Mouse (Mus musculus) hindbrain, postnatal 0 days (tissue): ENCODE results near the gene Tomm40l. TPM values are rescaled to one million over a fixed set of nuclear protein-coding genes. Genes with fewer than 3 reads are reported as not detected.

Experiments
- ATAC-seq: fragments of 200-750 bp; cut with Nextera tagmentation; 2 replicates; pipeline ENCODE4 v1.8.0; 2017; ENCODE audit warnings: mild to moderate bottlenecking, moderate TSS enrichment, moderate library complexity
- DNase-seq: peaks from one replicate; pipeline ENCODE4 v3.0.0-alpha.2; 2015; ENCODE audit warnings: low spot score
- H3K27ac ChIP-seq: fragments of 300-500 bp; sonication (generic); 2 replicates; pipeline ENCODE4 v1.5.1; 2014; ENCODE audit warnings: mild to moderate bottlenecking
- H3K27me3 ChIP-seq: fragments of 300-500 bp; sonication (generic); 2 replicates; pipeline ENCODE4 v1.6.1; 2014; ENCODE audit warnings: low read length, mixed read lengths; ENCODE audit not compliant: insufficient read depth
- H3K36me3 ChIP-seq: fragments of 300-500 bp; sonication (generic); 2 replicates; pipeline ENCODE4 v1.6.1; 2014; ENCODE audit warnings: low read length, mixed read lengths; ENCODE audit not compliant: insufficient read depth
- H3K4me1 ChIP-seq: fragments of 300-500 bp; sonication (generic); 2 replicates; pipeline ENCODE4 v1.6.1; 2014; ENCODE audit warnings: antibody characterized with exemption, low read length, mixed read lengths; ENCODE audit not compliant: insufficient read depth
- H3K4me2 ChIP-seq: fragments of 300-500 bp; sonication (generic); 2 replicates; pipeline ENCODE4 v1.6.1; 2014; ENCODE audit warnings: low read depth, mild to moderate bottlenecking, low read length, moderate library complexity, mixed read lengths
- H3K4me3 ChIP-seq: fragments of 300-500 bp; sonication (generic); 2 replicates; pipeline ENCODE4 v1.5.1; 2014; ENCODE audit warnings: low read length
- H3K9ac ChIP-seq: fragments of 300-500 bp; sonication (generic); replicated peaks from 2 replicates; pipeline ENCODE4 v1.6.1; 2014; ENCODE audit warnings: mild to moderate bottlenecking, low read length, moderate library complexity, mixed read lengths
- H3K9me3 ChIP-seq: fragments of 300-500 bp; sonication (generic); 2 replicates; pipeline ENCODE4 v1.6.1; 2016; ENCODE audit warnings: low read length, mixed read lengths
- CTCF ChIP-seq: IDR thresholded peaks from 2 replicates; pipeline ENCODE4 v1.5.1; 2016; ENCODE audit warnings: antibody characterized with exemption, control low read depth, low read depth
- WGBS: fragments of 180-500 bp; shearing (Covaris S2); extraction: QIAGEN DNeasy Blood & Tissue Kit; methylation state at CpG from one replicate; pipeline ENCODE4 v1.1.7; 2014; 5-methylcytosine and 5-hydroxymethylcytosine counted together
- polyA plus RNA-seq: library from polyadenylated mRNA; unstranded; fragments of >200 nt; fragmentation: Nextera tagmentation; extraction: Ambion mirVana; gene quantifications from 2 replicates; pipeline ENCODE4 v1.2.1, GENCODE M21; 2015
- total RNA-seq: library from RNA; depleted of rRNA; stranded (reverse); fragments of >200 nt; gene quantifications from 2 replicates; pipeline ENCODE4 v1.2.3, GENCODE M21; 2014

The Tomm40l gene
- total and polyA plus RNA-seq, 2 experiments from 2014 or later: 41.1 to 53.6 TPM

DNA sequence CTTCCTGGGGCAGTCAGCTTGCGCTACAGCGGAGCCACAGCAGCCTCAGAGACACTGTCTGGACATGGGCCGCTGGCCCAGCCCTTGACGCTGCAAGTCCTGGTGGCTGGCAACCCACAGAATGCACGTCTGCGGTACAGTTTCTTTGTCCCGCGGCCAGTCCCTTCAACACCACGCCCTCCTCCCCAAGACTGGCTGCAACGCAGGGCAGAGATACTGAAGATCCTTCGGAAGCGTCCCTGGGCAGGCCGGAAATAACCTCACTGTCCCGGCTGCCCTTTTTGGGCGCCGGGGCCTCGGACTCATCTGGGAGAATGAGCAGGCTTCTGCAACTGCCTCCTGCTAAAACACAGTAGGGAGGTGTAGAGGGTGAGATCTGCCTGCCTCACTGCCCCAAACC lies 36.6 kb upstream of the Tomm40l start:
- Histone ChIP-seq H3K4me2 (no peak overlapping the region), H3K9ac (no peak overlapping the region), H3K27me3 (no peaks in the 10 kb centered on the region), H3K4me1 (peaks cover 6% of the 10 kb centered on the region; the same call in 1 of the 2 replicates), H3K36me3 (no peaks in the 10 kb centered on the region), H3K9me3 (no peaks in the 10 kb centered on the region), H3K27ac (no peak overlapping the region), H3K4me3 (no peak overlapping the region)
- 81% methylated on average over 17 of the region's 17 CpGs for WGBS
- no peak for TF ChIP-seq CTCF
- DNase-seq: no peak
- ATAC-seq: no peak

- ATAC-seq: no peak
- Histone ChIP-seq H3K27ac (no peak overlapping the region), H3K4me2 (no peak overlapping the region), H3K4me1 (peaks cover 6% of the 10 kb centered on the region; the same call in 1 of the 2 replicates), H3K27me3 (no peaks in the 10 kb centered on the region), H3K9me3 (no peaks in the 10 kb centered on the region), H3K4me3 (no peak overlapping the region), H3K36me3 (no peaks in the 10 kb centered on the region), H3K9ac (no peak overlapping the region)
- WGBS: 76% methylated on average over 9 of the region's 9 CpGs
- TF ChIP-seq CTCF: no peak
- DNase-seq: no peak
Measured at GRCm38 (mm10) chr1:171257781-171258180, 35.5 kb upstream of the Tomm40l start.

GRCm38 (mm10) chr1:171256937-171257548 lies 34.7 kb upstream of the Tomm40l start:
- 0 out of 2 replicates have a peak, but pooled peaks have one; percentile 13 for ATAC-seq

DNA sequence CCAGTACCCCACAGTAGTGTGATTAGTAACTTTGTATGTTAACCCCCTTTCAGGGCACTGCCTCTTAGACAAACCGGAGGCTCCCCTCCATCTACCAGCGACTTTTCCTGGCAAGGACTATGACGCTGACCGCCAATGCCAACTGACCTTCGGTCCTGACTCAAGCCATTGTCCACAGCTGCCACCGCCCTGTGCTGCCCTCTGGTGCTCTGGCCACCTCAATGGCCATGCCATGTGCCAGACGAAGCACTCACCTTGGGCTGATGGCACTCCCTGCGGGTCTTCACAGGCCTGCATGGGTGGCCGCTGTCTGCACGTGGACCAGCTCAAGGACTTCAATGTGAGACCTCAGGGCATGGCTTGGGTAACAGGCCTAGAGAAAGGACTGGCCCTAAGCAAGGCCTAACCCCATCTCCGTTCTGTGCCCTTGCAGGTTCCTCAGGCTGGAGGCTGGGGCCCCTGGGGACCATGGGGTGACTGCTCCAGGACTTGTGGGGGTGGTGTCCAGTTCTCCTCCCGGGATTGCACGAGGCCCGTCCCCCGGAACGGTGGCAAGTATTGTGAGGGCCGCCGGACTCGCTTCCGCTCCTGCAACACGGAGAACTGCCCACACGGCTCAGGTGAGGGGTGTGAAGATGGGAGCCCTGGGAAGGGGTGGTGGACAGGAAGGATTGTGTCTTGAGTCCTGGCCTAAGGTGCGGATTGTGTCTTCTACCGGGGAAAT lies 33.9 kb upstream of the Tomm40l start:
- 91% methylated on average over 24 of the region's 24 CpGs for WGBS
- Histone ChIP-seq H3K4me2 (no peak overlapping the region), H3K4me1 (peaks cover 14% of the 10 kb centered on the region), H3K9me3 (no peaks in the 10 kb centered on the region), H3K4me3 (no peak overlapping the region), H3K27me3 (no peaks in the 10 kb centered on the region), H3K9ac (no peak overlapping the region), H3K36me3 (no peaks in the 10 kb centered on the region), H3K27ac (no peak overlapping the region)
- ATAC-seq: no peak
- no peak for TF ChIP-seq CTCF
- no peak for DNase-seq

More at GRCm38 (mm10) chr1:171256937-171257548, 34.7 kb upstream of the Tomm40l start:
- WGBS: 70% methylated on average over 15 of the region's 15 CpGs
- H3K4me2 ChIP-seq: no peak overlapping the region
- H3K36me3 ChIP-seq: no peaks in the 10 kb centered on the region
- H3K4me1 ChIP-seq: peaks cover 8% of the 10 kb centered on the region; the same call in 1 of the 2 replicates
- peak; percentile 86 for TF ChIP-seq CTCF
- H3K9ac ChIP-seq: no peak overlapping the region
- H3K4me3 ChIP-seq: no peak overlapping the region
- peak; percentile 87 for DNase-seq
- no peaks in the 10 kb centered on the region for H3K27me3 ChIP-seq
- no peak overlapping the region for H3K27ac ChIP-seq
- H3K9me3 ChIP-seq: no peaks in the 10 kb centered on the region

DNA sequence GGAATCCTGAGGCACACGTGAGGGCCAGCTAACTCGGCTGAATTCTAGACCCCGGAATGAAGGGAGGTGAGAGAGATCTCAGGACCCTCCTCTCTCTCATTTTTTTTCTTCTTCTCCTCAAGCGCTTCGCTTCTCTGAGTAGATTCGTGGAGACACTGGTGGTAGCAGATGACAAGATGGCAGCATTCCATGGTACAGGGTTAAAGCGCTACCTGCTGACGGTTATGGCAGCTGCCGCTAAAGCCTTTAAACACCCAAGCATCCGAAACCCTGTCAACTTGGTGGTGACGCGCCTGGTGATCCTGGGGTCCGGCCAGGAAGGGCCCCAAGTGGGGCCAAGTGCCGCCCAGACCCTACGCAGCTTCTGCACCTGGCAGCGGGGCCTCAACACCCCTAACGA lies 30.1 kb upstream of the Tomm40l start:
- Histone ChIP-seq H3K4me2 (peak overlapping the region; percentile 58), H3K9ac (peak overlapping the region; percentile 24; the same call in 1 of the 2 replicates), H3K27ac (peak overlapping the region; percentile 64; the same call in 1 of the 2 replicates), H3K4me3 (no peak overlapping the region), H3K36me3 (no peaks in the 10 kb centered on the region), H3K4me1 (peaks cover 24% of the 10 kb centered on the region), H3K27me3 (no peaks in the 10 kb centered on the region), H3K9me3 (no peaks in the 10 kb centered on the region)
- DNase-seq (peak; percentile 58), ATAC-seq (no peak)
- WGBS: 43% methylated on average over 17 of the region's 17 CpGs
- no peak for TF ChIP-seq CTCF

- Histone ChIP-seq H3K4me1 (peaks cover 24% of the 10 kb centered on the region), H3K27me3 (no peaks in the 10 kb centered on the region), H3K4me2 (peak overlapping the region; percentile 58), H3K36me3 (no peaks in the 10 kb centered on the region), H3K4me3 (peak overlapping the region; percentile 20; the same call in 1 of the 2 replicates), H3K9me3 (no peaks in the 10 kb centered on the region), H3K27ac (peak overlapping the region; percentile 64; the same call in 1 of the 2 replicates), H3K9ac (peak overlapping the region; percentile 24; the same call in 1 of the 2 replicates)
- 7% methylated on average over 13 of the region's 13 CpGs for WGBS
- ATAC-seq: no peak
- TF ChIP-seq CTCF: no peak
- peak; percentile 32 for DNase-seq
Measured at GRCm38 (mm10) chr1:171251594-171252324, 29.4 kb upstream of the Tomm40l start.
